Mouse (Mus musculus) ES-Bruce4 (cell line): ENCODE data around the gene Kif6.

ENCODE experiments used
- CTCF ChIP-seq: IDR thresholded peaks from one replicate; pipeline ENCODE4 v1.8.1; 2011; ENCODE audit warnings: low read depth, low read length
- POLR2A ChIP-seq: IDR thresholded peaks from one replicate; pipeline ENCODE4 v1.8.1; 2011; ENCODE audit warnings: low read length; ENCODE audit not compliant: insufficient read depth

GRCm38 (mm10) chr17:49885035-49885434 lies 270.1 kb downstream of the Kif6 start:
- no peak for TF ChIP-seq CTCF
- TF ChIP-seq POLR2A = no peak
